Mouse (Mus musculus): ENCODE data around the gene Inca1. TPM values are rescaled to one million over a fixed set of nuclear protein-coding genes. Genes with fewer than 3 reads are reported as not detected.

Inca1 gene
- polyA plus RNA-seq, 1 experiment from 2014 or later: 1.6 TPM

DNA sequence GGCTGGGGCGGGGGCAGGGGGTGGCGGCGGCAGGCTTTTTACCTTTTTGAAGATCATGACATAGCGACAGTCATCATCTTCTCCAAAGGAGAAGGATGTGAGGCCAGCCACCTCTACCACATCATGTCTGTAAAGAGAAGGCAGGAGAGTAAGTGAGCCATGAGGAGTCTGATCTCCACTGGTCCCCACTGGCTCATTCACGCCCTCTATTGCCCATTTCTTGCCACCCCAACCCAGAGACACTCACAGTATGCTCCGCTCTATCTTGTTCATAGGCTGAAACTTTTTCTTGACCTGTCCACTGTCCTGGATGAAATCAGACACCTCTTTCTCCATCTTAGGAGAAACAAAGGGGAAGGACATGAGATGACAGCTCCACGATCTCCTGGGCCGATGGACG is 35.2 kb downstream of the Inca1 start:
- Histone ChIP-seq H3K4me1 (replicated peaks) (peaks cover 19% of the 10 kb centered on the region), H3K4me2 (no peak overlapping the region), H3K4me3 (no peak overlapping the region), H3K9ac (no peak overlapping the region), H3K9me3 (no peaks in the 10 kb centered on the region), H3K27ac (no peak overlapping the region), H3K36me3 (peaks cover 58% of the 10 kb centered on the region), H3K27me3 (no peaks in the 10 kb centered on the region)
- 94% methylated on average over 9 of the region's 9 CpGs for WGBS
- ATAC-seq (ENCODE audit: low FRiP score): no peak

DNA sequence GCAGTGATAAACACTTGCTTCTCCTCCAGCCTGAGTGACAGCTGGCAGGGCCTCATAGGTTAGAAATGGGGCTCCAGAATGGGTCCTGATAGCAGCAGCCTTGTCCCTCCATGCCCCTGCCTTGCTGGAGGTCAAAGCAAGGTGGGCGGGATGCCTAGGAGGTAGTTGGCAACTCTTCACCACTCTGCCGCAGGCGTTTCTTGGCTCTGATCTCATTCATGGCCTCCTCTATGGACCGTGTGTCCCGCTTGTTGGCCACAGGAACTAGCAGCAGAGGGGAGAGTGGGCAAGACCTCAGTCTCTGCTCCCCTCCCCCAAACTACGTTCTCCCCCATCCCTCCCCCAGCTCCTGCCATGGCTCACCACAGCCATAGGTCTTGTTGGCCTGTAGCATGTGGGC is 36.0 kb downstream of the Inca1 start:
- Histone ChIP-seq H3K9me3 (no peaks in the 10 kb centered on the region), H3K36me3 (peaks cover 63% of the 10 kb centered on the region), H3K9ac (no peak overlapping the region), H3K4me2 (no peak overlapping the region), H3K4me1 (replicated peaks) (peaks cover 19% of the 10 kb centered on the region), H3K27ac (no peak overlapping the region), H3K4me3 (no peak overlapping the region), H3K27me3 (no peaks in the 10 kb centered on the region)
- WGBS: 93% methylated on average over 6 of the region's 6 CpGs
- no peak for ATAC-seq (ENCODE audit: low FRiP score)

DNA sequence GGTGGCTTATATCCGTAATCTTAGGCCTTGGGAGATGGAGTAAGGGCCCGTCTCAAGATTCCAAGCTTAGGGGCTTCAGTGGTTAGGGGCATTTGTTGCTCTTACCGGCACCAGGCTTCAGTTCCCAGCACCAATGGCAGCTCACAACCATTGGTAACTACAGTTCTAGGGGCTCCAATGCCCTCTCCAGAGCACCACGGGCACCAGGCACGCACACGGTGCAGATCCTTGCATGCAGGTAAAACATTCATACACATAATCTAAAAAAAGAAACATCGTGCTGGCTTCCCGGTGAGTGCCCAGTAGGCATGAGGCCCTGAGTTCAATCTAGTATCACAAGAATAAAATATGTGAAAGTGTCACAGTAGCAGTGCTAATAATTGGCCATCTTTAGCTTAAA is 36.9 kb downstream of the Inca1 start:
- peaks cover 63% of the 10 kb centered on the region for H3K36me3 ChIP-seq
- no peak for ATAC-seq (ENCODE audit: low FRiP score)
- WGBS: 97% methylated on average over 8 of the region's 8 CpGs

GRCm38 (mm10) chr11:70660571-70660970 is 39.4 kb downstream of the Inca1 start:
- H3K9ac ChIP-seq: no peak overlapping the region
- peaks cover 15% of the 10 kb centered on the region for H3K4me1 ChIP-seq (replicated peaks)
- H3K9me3 ChIP-seq: no peaks in the 10 kb centered on the region
- no peak overlapping the region for H3K4me2 ChIP-seq
- peaks cover 56% of the 10 kb centered on the region for H3K36me3 ChIP-seq
- H3K27ac ChIP-seq: no peak overlapping the region
- ATAC-seq (ENCODE audit: low FRiP score): no peak
- WGBS: 88% methylated on average over 8 of the region's 8 CpGs
- H3K4me3 ChIP-seq: no peak overlapping the region
- 0 out of 2 replicates have a peak, but pooled peaks cover 4% of the 10 kb centered on the region for H3K27me3 ChIP-seq

More for the DNA sequence above, 36.9 kb downstream of the Inca1 start:
- no peak overlapping the region for H3K27ac ChIP-seq
- H3K27me3 ChIP-seq: no peaks in the 10 kb centered on the region
- no peak overlapping the region for H3K4me3 ChIP-seq
- H3K4me1 ChIP-seq (replicated peaks): peaks cover 16% of the 10 kb centered on the region
- H3K9me3 ChIP-seq: no peaks in the 10 kb centered on the region
- H3K4me2 ChIP-seq: no peak overlapping the region
- H3K9ac ChIP-seq: no peak overlapping the region

GRCm38 (mm10) chr11:70658942-70659341 is 41.0 kb downstream of the Inca1 start:
- ATAC-seq (ENCODE audit: low FRiP score): no peak
- Histone ChIP-seq H3K4me2 (no peak overlapping the region), H3K9ac (no peak overlapping the region), H3K4me3 (no peak overlapping the region), H3K27ac (no peak overlapping the region), H3K27me3 (0 out of 2 replicates have a peak, but pooled peaks cover 4% of the 10 kb centered on the region), H3K9me3 (no peaks in the 10 kb centered on the region), H3K4me1 (replicated peaks) (peaks cover 21% of the 10 kb centered on the region), H3K36me3 (peaks cover 40% of the 10 kb centered on the region)
- 78% methylated on average over 8 of the region's 8 CpGs for WGBS

DNA sequence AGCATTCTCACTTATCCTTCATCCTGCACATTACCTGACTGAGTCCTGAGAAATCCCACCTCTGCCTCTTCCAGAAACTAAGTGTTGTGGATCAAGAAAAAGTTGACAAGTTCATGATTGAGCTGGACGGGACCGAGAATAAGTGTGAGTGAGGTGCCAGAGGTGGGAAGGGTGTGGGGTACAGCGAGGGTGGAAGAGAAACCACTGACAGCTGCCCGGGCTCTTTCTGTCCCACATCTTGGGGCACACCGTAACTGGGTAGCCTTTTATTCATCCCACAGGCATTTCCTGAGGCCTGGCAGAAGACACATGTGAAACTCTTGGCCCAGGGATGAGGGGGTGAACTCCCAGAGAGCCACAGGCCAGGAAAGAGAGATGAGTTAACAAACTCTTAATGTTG is 41.4 kb downstream of the Inca1 start:
- Histone ChIP-seq H3K36me3 (peaks cover 36% of the 10 kb centered on the region), H3K4me1 (replicated peaks) (peaks cover 21% of the 10 kb centered on the region), H3K9ac (no peak overlapping the region), H3K27me3 (0 out of 2 replicates have a peak, but pooled peaks cover 4% of the 10 kb centered on the region), H3K9me3 (no peaks in the 10 kb centered on the region), H3K4me3 (no peak overlapping the region), H3K4me2 (no peak overlapping the region), H3K27ac (no peak overlapping the region)
- no peak for ATAC-seq (ENCODE audit: low FRiP score)
- 89% methylated on average over 5 of the region's 5 CpGs for WGBS

DNA sequence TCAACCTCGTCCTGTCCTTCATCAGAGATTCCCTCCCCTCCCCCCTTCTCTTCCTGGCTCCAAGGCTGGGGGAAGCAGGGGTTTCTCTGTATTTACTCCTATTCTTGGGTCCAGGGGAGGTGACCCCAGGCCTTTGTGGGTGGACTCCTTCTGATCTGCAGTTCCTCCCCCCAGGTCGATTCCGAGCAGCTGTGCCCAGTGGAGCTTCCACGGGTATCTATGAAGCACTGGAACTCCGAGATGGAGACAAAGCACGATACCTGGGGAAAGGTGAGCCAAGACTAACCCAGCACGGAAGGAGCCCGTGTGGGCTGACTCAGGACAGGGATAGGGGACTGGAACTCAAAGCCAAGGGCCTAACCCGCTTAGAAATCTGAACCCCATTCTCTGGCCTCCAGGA is 42.0 kb downstream of the Inca1 start:
- WGBS: 69% methylated on average over 9 of the region's 9 CpGs
- no peak overlapping the region for H3K4me2 ChIP-seq
- H3K36me3 ChIP-seq: peaks cover 31% of the 10 kb centered on the region
- H3K4me1 ChIP-seq (replicated peaks): peaks cover 26% of the 10 kb centered on the region
- no peak overlapping the region for H3K4me3 ChIP-seq
- no peak for ATAC-seq (ENCODE audit: low FRiP score)
- no peaks in the 10 kb centered on the region for H3K9me3 ChIP-seq
- H3K9ac ChIP-seq: no peak overlapping the region
- H3K27ac ChIP-seq: no peak overlapping the region
- 0 out of 2 replicates have a peak, but pooled peaks cover 4% of the 10 kb centered on the region for H3K27me3 ChIP-seq

- Histone ChIP-seq H3K9me3 (no peaks in the 10 kb centered on the region), H3K27me3 (0 out of 2 replicates have a peak, but pooled peaks cover 4% of the 10 kb centered on the region), H3K27ac (no peak overlapping the region), H3K4me2 (no peak overlapping the region), H3K4me1 (replicated peaks) (peaks cover 31% of the 10 kb centered on the region), H3K9ac (no peak overlapping the region), H3K36me3 (peaks cover 29% of the 10 kb centered on the region), H3K4me3 (no peak overlapping the region)
- no peak for ATAC-seq (ENCODE audit: low FRiP score)
- WGBS: 60% methylated on average over 6 of the region's 6 CpGs
Observed at GRCm38 (mm10) chr11:70657573-70657972, 42.4 kb downstream of the Inca1 start.

GRCm38 (mm10) chr11:70656964-70657363 is 43.0 kb downstream of the Inca1 start, which contains the start of gene Eno3:
Gene Eno3 (plus strand): TSS chr11:70657202.
- Histone ChIP-seq H3K4me2 (peak within 1 kb of the TSS; percentile 89), H3K27ac (peak within 1 kb of the TSS; percentile 99; the same call in 1 of the 2 replicates), H3K9ac (peak within 1 kb of the TSS; percentile 99), H3K27me3 (0 out of 2 replicates have a peak, but pooled peaks cover 4% of the 10 kb centered on the region), H3K4me1 (replicated peaks) (peaks cover 37% of the 10 kb centered on the region), H3K4me3 (peak within 1 kb of the TSS; percentile 100), H3K36me3 (peaks cover 28% of the 10 kb centered on the region), H3K9me3 (no peaks in the 10 kb centered on the region)
- 7% methylated on average over 3 of the region's 3 CpGs for WGBS
- no peak for ATAC-seq (ENCODE audit: low FRiP score)

DNA sequence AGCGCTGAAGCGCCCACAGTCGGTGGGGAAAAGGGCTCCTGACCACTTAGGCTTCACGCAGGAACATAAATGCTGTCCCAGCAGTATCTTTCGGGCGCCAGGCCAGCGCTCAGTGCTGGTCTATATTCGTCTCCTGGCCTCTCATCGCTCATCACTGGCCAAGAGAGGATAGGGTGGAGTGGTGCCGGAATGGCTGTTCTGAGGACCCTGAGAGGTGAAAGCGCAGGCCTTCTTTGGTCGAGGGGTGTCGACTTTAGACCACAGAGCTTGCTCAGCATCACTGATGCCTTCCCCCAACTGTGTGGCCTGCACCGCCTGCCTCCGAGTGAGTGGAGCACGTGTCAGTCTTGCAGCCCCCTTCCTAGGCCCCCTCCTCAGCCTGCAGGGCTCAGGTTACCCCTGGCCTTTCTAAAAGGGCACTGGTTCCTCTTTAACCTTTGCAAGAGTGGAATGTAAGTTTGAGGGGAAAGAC is 43.5 kb downstream of the Inca1 start:
- Histone ChIP-seq H3K4me1 (replicated peaks) (peaks cover 41% of the 10 kb centered on the region), H3K4me3 (peak overlapping the region; percentile 100), H3K9ac (peak overlapping the region; percentile 99), H3K27ac (0 out of 2 replicates have a peak overlapping the region, but pooled peaks have one; percentile 99), H3K4me2 (peak overlapping the region; percentile 89), H3K27me3 (0 out of 2 replicates have a peak, but pooled peaks cover 4% of the 10 kb centered on the region), H3K36me3 (peaks cover 30% of the 10 kb centered on the region), H3K9me3 (no peaks in the 10 kb centered on the region)
- WGBS: 3% methylated on average over 16 of the region's 16 CpGs
- ATAC-seq (ENCODE audit: low FRiP score): no peak

GRCm38 (mm10) chr11:70655571-70656455 is 44.1 kb downstream of the Inca1 start:
- under 1% methylated on average over 61 of the region's 61 CpGs for WGBS
- Histone ChIP-seq H3K4me1 (replicated peaks) (peaks cover 46% of the 10 kb centered on the region), H3K9me3 (no peaks in the 10 kb centered on the region), H3K4me3 (peak overlapping the region; percentile 100), H3K27ac (peak overlapping the region; percentile 99), H3K27me3 (0 out of 2 replicates have a peak, but pooled peaks cover 4% of the 10 kb centered on the region), H3K9ac (peak overlapping the region; percentile 99), H3K4me2 (peak overlapping the region; percentile 89), H3K36me3 (peaks cover 30% of the 10 kb centered on the region)
- no peak for ATAC-seq (ENCODE audit: low FRiP score)

- WGBS: under 1% methylated on average over 48 of the region's 48 CpGs
Observed at GRCm38 (mm10) chr11:70654923-70655570, 44.9 kb downstream of the Inca1 start.

More at GRCm38 (mm10) chr11:70654923-70655570, 44.9 kb downstream of the Inca1 start:
- H3K27ac ChIP-seq: peak overlapping the region; percentile 99
- peaks cover 33% of the 10 kb centered on the region for H3K36me3 ChIP-seq
- H3K4me1 ChIP-seq (replicated peaks): peaks cover 52% of the 10 kb centered on the region
- H3K9me3 ChIP-seq: no peaks in the 10 kb centered on the region
- peak; percentile 61 for ATAC-seq (ENCODE audit: low FRiP score)
- H3K4me3 ChIP-seq: peak overlapping the region; percentile 100
- H3K27me3 ChIP-seq: 0 out of 2 replicates have a peak, but pooled peaks cover 4% of the 10 kb centered on the region
- peak overlapping the region; percentile 89 for H3K4me2 ChIP-seq
- peak overlapping the region; percentile 99 for H3K9ac ChIP-seq
